Mouse (Mus musculus) forebrain, embryonic 14.5 days (tissue): ENCODE measurements at regions not wholly inside any gene's neighbourhood (a gene's known extent, or its start where the extent isn't known, plus 50 kb on each side); places are given as distances from the start of the nearest gene placed in this dataset.

ENCODE experiments used
- ATAC-seq: fragments of 200-750 bp; cut with Nextera tagmentation; 2 replicates; pipeline ENCODE4 v1.8.0; 2017; ENCODE audit warnings: mild to moderate bottlenecking, moderate library complexity
- DNase-seq: peaks from one replicate; pipeline ENCODE4 v3.0.0-alpha.2; 2015; ENCODE audit warnings: low spot score
- H3K27ac ChIP-seq: fragments of 300-500 bp; sonication (generic); 2 replicates; pipeline ENCODE4 v1.5.1; 2014; ENCODE audit warnings: low read depth, mild to moderate bottlenecking, control low read depth, low read length, moderate library complexity
- H3K27me3 ChIP-seq: fragments of 300-500 bp; sonication (generic); replicated peaks from 2 replicates; pipeline ENCODE4 v1.6.1; 2014; ENCODE audit warnings: low read length, control low read depth, mixed read lengths; ENCODE audit not compliant: control insufficient read depth, insufficient read depth
- H3K36me3 ChIP-seq: fragments of 300-500 bp; sonication (generic); 2 replicates; pipeline ENCODE4 v1.6.1; 2014; ENCODE audit warnings: low read length, control low read depth; ENCODE audit not compliant: control insufficient read depth, insufficient read depth
- H3K4me1 ChIP-seq: fragments of 300-500 bp; sonication (generic); 2 replicates; pipeline ENCODE4 v1.6.1; 2014; ENCODE audit warnings: antibody characterized with exemption, low read length, control low read depth; ENCODE audit not compliant: control insufficient read depth, insufficient read depth
- H3K4me2 ChIP-seq: fragments of 300-500 bp; sonication (generic); 2 replicates; pipeline ENCODE4 v1.6.1; 2014; ENCODE audit warnings: mild to moderate bottlenecking, control low read depth, low read length
- H3K4me3 ChIP-seq: fragments of 300-500 bp; sonication (generic); 2 replicates; pipeline ENCODE4 v1.5.1; 2014; ENCODE audit warnings: low read depth, low read length, control low read depth
- H3K9ac ChIP-seq: fragments of 300-500 bp; sonication (generic); 2 replicates; pipeline ENCODE4 v1.6.1; 2014; ENCODE audit warnings: mild to moderate bottlenecking, low read length, control low read depth, moderate library complexity
- H3K9me3 ChIP-seq: fragments of 300-500 bp; sonication (generic); replicated peaks from 2 replicates; pipeline ENCODE4 v1.6.1; 2016; ENCODE audit warnings: low read length, control low read depth, mixed read lengths; ENCODE audit not compliant: control insufficient read depth
- WGBS: fragments of 180-500 bp; shearing (Covaris S2); extraction: QIAGEN DNeasy Blood & Tissue Kit; methylation state at CpG from one replicate; pipeline ENCODE4 v1.1.7; 2014; 5-methylcytosine and 5-hydroxymethylcytosine counted together

DNA sequence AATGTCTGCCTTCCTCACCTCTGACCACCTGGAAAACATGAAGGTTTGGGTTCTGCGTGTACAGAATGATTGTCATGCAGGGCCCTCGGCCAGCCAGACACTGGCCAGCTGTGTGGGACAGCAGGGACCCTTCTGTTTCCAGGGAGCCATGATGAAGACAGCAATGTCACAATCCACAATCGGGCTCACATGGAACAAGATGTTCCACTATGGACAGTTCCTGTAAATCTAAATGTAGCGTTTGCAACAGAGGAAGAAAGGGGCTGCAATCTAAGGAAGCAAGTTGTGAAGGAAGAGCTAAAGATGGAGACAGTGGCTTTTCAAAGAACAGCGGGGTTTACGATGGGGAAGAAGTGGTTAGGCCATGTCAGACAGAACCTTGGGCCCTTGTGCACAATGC lies 97.3 kb downstream of the Irs2 start:
- WGBS, result 91% methylated on average over 6 of the region's 6 CpGs
- ATAC-seq (no peak), DNase-seq (no peak)

GRCm38 (mm10) chr8:10910244-10910872 lies 97.9 kb downstream of the Irs2 start:
- H3K9ac ChIP-seq, result no peak overlapping the region
- no peak for ATAC-seq
- 64% methylated on average over 6 of the region's 6 CpGs for WGBS

More for the DNA sequence above, 97.3 kb downstream of the Irs2 start:
- Histone ChIP-seq H3K27me3 (no peaks in the 10 kb centered on the region), H3K4me2 (no peak overlapping the region), H3K9ac (no peak overlapping the region), H3K36me3 (no peaks in the 10 kb centered on the region), H3K9me3 (no peaks in the 10 kb centered on the region), H3K4me3 (no peak overlapping the region), H3K4me1 (no peaks in the 10 kb centered on the region), H3K27ac (no peak overlapping the region)

GRCm38 (mm10) chr8:10909155-10909554 lies 99.1 kb downstream of the Irs2 start:
- Histone ChIP-seq H3K4me2 (no peak overlapping the region), H3K9ac (no peak overlapping the region), H3K27me3 (no peaks in the 10 kb centered on the region), H3K9me3 (no peaks in the 10 kb centered on the region), H3K27ac (no peak overlapping the region), H3K36me3 (no peaks in the 10 kb centered on the region), H3K4me3 (no peak overlapping the region), H3K4me1 (no peaks in the 10 kb centered on the region)
- WGBS, result 87% methylated on average over 6 of the region's 6 CpGs
- ATAC-seq (no peak), DNase-seq (no peak)

More at GRCm38 (mm10) chr8:10910244-10910872, 97.9 kb downstream of the Irs2 start:
- Histone ChIP-seq H3K27ac (no peak overlapping the region), H3K4me3 (no peak overlapping the region), H3K4me1 (no peaks in the 10 kb centered on the region), H3K4me2 (no peak overlapping the region), H3K27me3 (no peaks in the 10 kb centered on the region), H3K9me3 (no peaks in the 10 kb centered on the region), H3K36me3 (no peaks in the 10 kb centered on the region)
- DNase-seq, result no peak

GRCm38 (mm10) chr8:10906353-10906752 lies 101.9 kb downstream of the Irs2 start:
- no peak for ATAC-seq
- H3K27me3 ChIP-seq, result no peaks in the 10 kb centered on the region
- H3K4me3 ChIP-seq, result no peak overlapping the region
- H3K4me1 ChIP-seq, result no peaks in the 10 kb centered on the region
- H3K9ac ChIP-seq, result no peak overlapping the region
- no peak for DNase-seq
- H3K4me2 ChIP-seq, result no peak overlapping the region
- no peaks in the 10 kb centered on the region for H3K36me3 ChIP-seq
- no peaks in the 10 kb centered on the region for H3K9me3 ChIP-seq
- H3K27ac ChIP-seq, result no peak overlapping the region
- WGBS, result 72% methylated on average over 6 of the region's 6 CpGs

GRCm38 (mm10) chr8:10905761-10906160 lies 102.5 kb downstream of the Irs2 start:
- H3K36me3 ChIP-seq, result no peaks in the 10 kb centered on the region
- WGBS, result 86% methylated on average over 5 of the region's 5 CpGs

DNA sequence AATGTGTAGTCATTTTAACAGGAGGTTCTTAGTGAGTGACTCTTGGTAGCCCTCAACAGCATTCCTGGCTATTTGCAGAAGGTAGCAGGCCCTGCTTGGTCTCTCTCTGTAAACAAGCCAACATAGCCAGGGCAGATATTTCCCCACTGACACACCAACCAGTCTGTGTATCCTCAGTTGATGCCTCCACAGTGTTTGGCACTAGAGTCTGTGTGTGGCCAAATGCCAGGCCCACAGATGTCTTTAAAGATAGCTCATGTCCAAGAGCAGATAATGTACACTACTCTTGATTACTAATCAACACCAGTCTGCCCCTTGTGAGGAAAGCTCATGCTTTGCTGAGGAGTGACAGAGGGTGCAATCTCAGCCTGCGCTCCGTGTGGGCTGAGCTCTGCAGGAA lies 104.3 kb downstream of the Irs2 start:
- 85% methylated on average over 2 of the region's 2 CpGs for WGBS
- no peak for ATAC-seq
- no peak for DNase-seq

More at GRCm38 (mm10) chr8:10905761-10906160, 102.5 kb downstream of the Irs2 start:
- Histone ChIP-seq H3K4me1 (no peaks in the 10 kb centered on the region), H3K27ac (no peak overlapping the region), H3K9ac (no peak overlapping the region), H3K9me3 (no peaks in the 10 kb centered on the region), H3K27me3 (no peaks in the 10 kb centered on the region), H3K4me3 (no peak overlapping the region), H3K4me2 (no peak overlapping the region)
- no peak for ATAC-seq
- no peak for DNase-seq

DNA sequence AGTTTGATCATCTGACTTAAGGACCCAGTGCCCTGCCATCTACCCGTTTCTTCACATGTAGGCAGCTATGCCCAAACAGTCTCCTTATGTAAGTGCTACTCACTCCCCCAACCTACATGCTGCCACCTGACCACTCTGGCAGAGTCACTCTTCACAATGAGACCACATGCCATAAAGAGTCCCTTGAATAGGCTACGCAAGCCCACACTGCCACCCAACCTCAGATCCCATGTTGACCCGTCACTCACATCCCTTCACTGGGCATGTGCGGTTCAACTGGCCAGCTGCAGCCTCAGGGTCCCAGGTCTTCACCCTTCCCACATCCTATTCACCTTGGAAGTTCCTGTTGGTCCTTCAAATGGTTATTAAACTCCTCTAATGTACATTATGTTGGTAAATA lies 106.3 kb downstream of the Irs2 start:
- Histone ChIP-seq H3K27me3 (no peaks in the 10 kb centered on the region), H3K4me3 (no peak overlapping the region), H3K4me1 (peaks cover 14% of the 10 kb centered on the region), H3K4me2 (no peak overlapping the region), H3K9ac (no peak overlapping the region), H3K27ac (no peak overlapping the region), H3K9me3 (no peaks in the 10 kb centered on the region), H3K36me3 (no peaks in the 10 kb centered on the region)
- WGBS, result 96% methylated on average over 4 of the region's 4 CpGs
- no peak for DNase-seq
- ATAC-seq, result no peak

More for the DNA sequence above, 104.3 kb downstream of the Irs2 start:
- Histone ChIP-seq H3K9me3 (no peaks in the 10 kb centered on the region), H3K27me3 (no peaks in the 10 kb centered on the region), H3K27ac (no peak overlapping the region), H3K4me3 (no peak overlapping the region), H3K4me2 (no peak overlapping the region), H3K4me1 (peaks cover 9% of the 10 kb centered on the region), H3K36me3 (no peaks in the 10 kb centered on the region), H3K9ac (no peak overlapping the region)

- H3K27me3 ChIP-seq, result no peaks in the 10 kb centered on the region
- no peak overlapping the region for H3K27ac ChIP-seq
- H3K9ac ChIP-seq, result no peak overlapping the region
- DNase-seq (no peak), ATAC-seq (no peak)
- no peaks in the 10 kb centered on the region for H3K9me3 ChIP-seq
- no peak overlapping the region for H3K4me2 ChIP-seq
- no peaks in the 10 kb centered on the region for H3K36me3 ChIP-seq
- 86% methylated on average over 3 of the region's 3 CpGs for WGBS
- H3K4me3 ChIP-seq, result no peak overlapping the region
- H3K4me1 ChIP-seq, result peaks cover 14% of the 10 kb centered on the region
Measured at GRCm38 (mm10) chr8:10901014-10901413, 107.2 kb downstream of the Irs2 start.

DNA sequence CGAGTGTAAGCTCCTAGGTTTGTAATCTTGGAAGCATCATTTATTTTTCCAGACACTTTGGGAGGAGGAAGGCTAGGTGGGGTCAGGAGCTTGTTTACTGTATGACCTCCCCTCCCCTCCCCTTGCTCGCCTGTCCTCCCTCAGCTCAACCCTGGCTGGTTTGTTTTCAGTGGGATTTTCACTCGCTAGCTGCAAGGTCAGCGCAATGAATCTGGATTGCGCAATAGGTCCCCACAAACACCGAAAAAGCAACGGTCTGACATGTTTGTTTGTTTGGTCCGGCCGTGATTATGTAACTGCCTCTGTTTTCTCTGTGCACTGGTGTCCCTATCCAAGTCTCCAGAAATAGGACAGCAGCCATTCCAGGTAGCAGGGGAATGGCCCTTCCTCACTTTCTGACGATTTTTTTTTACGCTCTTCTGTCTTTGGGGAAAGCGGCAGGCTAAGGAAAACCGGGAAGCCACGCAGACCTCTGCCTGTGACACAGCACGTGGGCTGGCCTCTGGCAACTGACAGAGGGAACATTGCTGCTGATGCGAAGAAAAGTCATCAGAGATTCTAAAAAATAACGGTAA lies 108.6 kb downstream of the Irs2 start:
- no peak overlapping the region for H3K27ac ChIP-seq
- ATAC-seq, result 0 out of 2 replicates have a peak, but pooled peaks have one; percentile 11
- H3K27me3 ChIP-seq, result no peaks in the 10 kb centered on the region
- peak overlapping the region; percentile 35; the same call in 1 of the 2 replicates for H3K9ac ChIP-seq
- H3K4me2 ChIP-seq, result peak overlapping the region; percentile 41
- DNase-seq, result no peak
- 10% methylated on average over 17 of the region's 17 CpGs for WGBS
- no peaks in the 10 kb centered on the region for H3K9me3 ChIP-seq
- H3K4me1 ChIP-seq, result peaks cover 14% of the 10 kb centered on the region
- no peaks in the 10 kb centered on the region for H3K36me3 ChIP-seq
- no peak overlapping the region for H3K4me3 ChIP-seq
